Mouse (Mus musculus) adrenal gland, postnatal 25 days (tissue): ENCODE results near the gene Cx3cr1. TPM values are rescaled to one million over a fixed set of nuclear protein-coding genes. Genes with fewer than 3 reads are reported as not detected.

Experiments
- DNase-seq: peaks from one replicate; pipeline ENCODE4 v3.0.0; 2021; ENCODE audit warnings: mixed read lengths
- total RNA-seq: library from RNA; stranded (reverse); gene quantifications from 2 replicates; pipeline ENCODE4 v1.2.3, GENCODE M21; 2021

The Cx3cr1 gene
- total RNA-seq, 1 experiment from 2014 or later: 5.9 TPM

GRCm38 (mm10) chr9:119973869-119974520 lies 95.7 kb downstream of the Cx3cr1 start:
- no peak for DNase-seq

GRCm38 (mm10) chr9:119973281-119973680 lies 96.4 kb downstream of the Cx3cr1 start:
- no peak for DNase-seq

GRCm38 (mm10) chr9:119972582-119972981 lies 97.1 kb downstream of the Cx3cr1 start:
- DNase-seq: peak; percentile 22

- DNase-seq: no peak
Measured at GRCm38 (mm10) chr9:119972166-119972565, 97.5 kb downstream of the Cx3cr1 start.

GRCm38 (mm10) chr9:119970763-119971656 lies 98.7 kb downstream of the Cx3cr1 start:
- DNase-seq: peak; percentile 36

GRCm38 (mm10) chr9:119970221-119970620 lies 99.5 kb downstream of the Cx3cr1 start:
- peak; percentile 65 for DNase-seq

- no peak for DNase-seq
Measured at GRCm38 (mm10) chr9:119969811-119970210, 99.9 kb downstream of the Cx3cr1 start.

GRCm38 (mm10) chr9:119966221-119966910 lies 103.3 kb downstream of the Cx3cr1 start:
- DNase-seq: no peak

GRCm38 (mm10) chr9:119965186-119965585 lies 104.5 kb downstream of the Cx3cr1 start:
- DNase-seq: no peak

GRCm38 (mm10) chr9:119964206-119964605 lies 105.5 kb downstream of the Cx3cr1 start:
- DNase-seq: no peak

- peak; percentile 82 for DNase-seq
Measured at GRCm38 (mm10) chr9:119962987-119963667, 106.6 kb downstream of the Cx3cr1 start.

- no peak for DNase-seq
Measured at GRCm38 (mm10) chr9:119962216-119962615, 107.5 kb downstream of the Cx3cr1 start.

GRCm38 (mm10) chr9:119958835-119959234 lies 110.8 kb downstream of the Cx3cr1 start:
- no peak for DNase-seq

GRCm38 (mm10) chr9:119951388-119951787 lies 118.3 kb downstream of the Cx3cr1 start:
- no peak for DNase-seq

- DNase-seq: no peak
Measured at GRCm38 (mm10) chr9:119950434-119950833, 119.2 kb downstream of the Cx3cr1 start.

GRCm38 (mm10) chr9:119948804-119949203 lies 120.9 kb downstream of the Cx3cr1 start:
- DNase-seq: no peak

GRCm38 (mm10) chr9:119945173-119945900 lies 124.3 kb downstream of the Cx3cr1 start:
- DNase-seq: no peak

- DNase-seq: no peak
Measured at GRCm38 (mm10) chr9:119943326-119943725, 126.4 kb downstream of the Cx3cr1 start.

GRCm38 (mm10) chr9:119941861-119942260 lies 127.8 kb downstream of the Cx3cr1 start:
- DNase-seq: no peak

GRCm38 (mm10) chr9:119941407-119941806 lies 128.3 kb downstream of the Cx3cr1 start:
- DNase-seq: no peak

- no peak for DNase-seq
Measured at GRCm38 (mm10) chr9:119939646-119940045, 130.0 kb downstream of the Cx3cr1 start.

- no peak for DNase-seq
Measured at GRCm38 (mm10) chr9:119938496-119938895, 131.2 kb downstream of the Cx3cr1 start.
